7 mouse cellular contexts compared by ENCODE assay signal in the genomic region with DNA sequence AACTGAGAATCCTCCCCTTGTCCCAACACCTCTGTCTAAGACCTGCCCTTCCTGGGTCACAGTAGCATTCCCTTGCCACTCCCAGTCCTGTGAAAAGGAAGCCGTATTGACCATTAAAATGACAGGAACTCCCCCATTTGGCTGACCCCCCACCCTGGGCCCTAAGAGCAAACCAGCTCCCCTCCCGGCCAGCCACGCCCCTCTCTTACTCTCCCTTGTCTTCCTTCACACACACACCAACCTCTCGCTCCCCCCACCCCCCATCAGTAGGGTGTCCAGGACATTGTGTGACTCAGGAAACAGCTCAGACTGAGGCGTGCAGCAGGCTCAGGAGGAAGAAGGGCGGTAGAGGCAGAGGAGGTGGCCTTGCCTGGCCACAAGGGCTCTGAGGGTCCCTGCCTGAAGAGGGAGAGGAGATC. TPM values are rescaled to one million over a fixed set of nuclear protein-coding genes. Genes with fewer than 3 reads are reported as not detected.
DNase-seq lines count a peak whose midpoint lies in the region; ATAC-seq and TF ChIP-seq lines count a peak whose summit lies in the region.

A gene (plus strand): TSS at position 266 of the 419 bp plus-strand sequence.

- no peaks in the 10 kb centered on the region for H3K4me1 ChIP-seq in cortical plate, adult 2 months (ENCODE audit: control insufficient read depth, insufficient read depth, low read length)
- peaks cover 8 to 11% of the 10 kb centered on the region in 2 experiments for H3K4me1 ChIP-seq in heart, embryonic 14.5 days (ENCODE audit: control insufficient read depth in 2 of 2, insufficient read depth in 2 of 2, low read length in 2 of 2)

- H3K9me3 ChIP-seq in heart, embryonic 14.5 days (ENCODE audit: control insufficient read depth, low read length): 0 out of 2 replicates have a peak, but pooled peaks cover 2% of the 10 kb centered on the region

- H3K4me2 ChIP-seq in heart, embryonic 14.5 days (ENCODE audit: low read length): peak within 1 kb of the TSS; percentile 55

- H3K4me3 ChIP-seq in cortical plate, adult 2 months (ENCODE audit: insufficient read depth, low read length): peak within 1 kb of the TSS; percentile 17; the same call in 1 of the 2 replicates
- peak within 1 kb of the TSS; percentile 18 to 28 for H3K4me3 ChIP-seq in heart, embryonic 14.5 days (ENCODE audit: control insufficient read depth in 1 of 2, insufficient read depth in 1 of 2, low read depth in 1 of 2, low read length in 2 of 2)

- no peak for TF ChIP-seq POLR2A in cortical plate, adult 2 months (IDR thresholded peaks at IDR 0.05; ENCODE audit: extremely low read depth, insufficient read depth, low read length)

- H3K27me3 ChIP-seq in heart, embryonic 14.5 days (ENCODE audit: control insufficient read depth, insufficient read depth, low read length): no peaks in the 10 kb centered on the region

- peak; percentile 69 to 70 for DNase-seq in adrenal gland, adult (ENCODE audit: inconsistent age in 2 of 2, low spot score in 1 of 2)
- DNase-seq in kidney, postnatal 10 days: peak; percentile 75
- peak; percentile 26 for DNase-seq in mesoderm, embryonic 11.5 days (ENCODE audit: low read depth, low spot score)
- DNase-seq in thymus, postnatal 36 days: no peak

- peak; percentile 74 for ATAC-seq in heart, embryonic 14.5 days (ENCODE audit: insufficient number of reproducible peaks, insufficient read depth, low FRiP score, low read depth)
- no peak for ATAC-seq in erythroid progenitor cell, adult 5-6 weeks (replicated peaks; ENCODE audit: low FRiP score, poor library complexity, severe bottlenecking)

- no peaks in the 10 kb centered on the region for H3K36me3 ChIP-seq in heart, embryonic 14.5 days (ENCODE audit: control insufficient read depth, insufficient read depth, low read length)

- TF ChIP-seq CTCF in cortical plate, adult 2 months (IDR thresholded peaks at IDR 0.05; ENCODE audit: extremely low read depth, insufficient read depth, low read length): no peak

- WGBS in heart, embryonic 14.5 days: 10% methylated on average over 6 of the region's 6 CpGs

- H3K9ac ChIP-seq in heart, embryonic 14.5 days (ENCODE audit: low read length): peak within 1 kb of the TSS; percentile 66

- peak within 1 kb of the TSS; percentile 81 for H3K27ac ChIP-seq in cortical plate, adult 2 months (ENCODE audit: insufficient read depth, low read length)
- H3K27ac ChIP-seq in heart, embryonic 14.5 days (replicated peaks in 1 of 2; ENCODE audit: control insufficient read depth in 1 of 2, insufficient read depth in 1 of 2, low read depth in 2 of 2, low read length in 2 of 2): peak within 1 kb of the TSS; percentile 52 to 82

RNA-seq across cellular contexts. Expression of the gene that starts here (rescaled TPM):
- polyA plus RNA-seq in cortical plate, adult 2 months (2012; rRNA removed): 3.4 and 3.8 TPM in 2 replicates
- polyA plus RNA-seq in heart, embryonic 14.5 days (2014; fragmentation: Nextera tagmentation; extraction: Ambion mirVana): 9.8 and 11.4 TPM in 2 replicates
- total RNA-seq in erythroid progenitor cell, adult 5-6 weeks (2015; ENCODE audit: low replicate concordance): under 0.01 TPM in 1 of 2 replicates, not detected in the other
- not detected in 2 replicates for total RNA-seq in erythroid progenitor cell, adult 5-6 weeks (2017; ENCODE audit: low replicate concordance)

Comparison
In these comparisons a context has a peak if more than half of its experiments do, and no peak if none do; other contexts are left out.
1. DNase-seq: peak in adrenal gland, adult (2 of 2), kidney, postnatal 10 days (single experiment) and mesoderm, embryonic 11.5 days (single experiment); none in thymus, postnatal 36 days (0 of 2).